8 mouse cellular contexts compared by ENCODE assay signal in the genomic region with DNA sequence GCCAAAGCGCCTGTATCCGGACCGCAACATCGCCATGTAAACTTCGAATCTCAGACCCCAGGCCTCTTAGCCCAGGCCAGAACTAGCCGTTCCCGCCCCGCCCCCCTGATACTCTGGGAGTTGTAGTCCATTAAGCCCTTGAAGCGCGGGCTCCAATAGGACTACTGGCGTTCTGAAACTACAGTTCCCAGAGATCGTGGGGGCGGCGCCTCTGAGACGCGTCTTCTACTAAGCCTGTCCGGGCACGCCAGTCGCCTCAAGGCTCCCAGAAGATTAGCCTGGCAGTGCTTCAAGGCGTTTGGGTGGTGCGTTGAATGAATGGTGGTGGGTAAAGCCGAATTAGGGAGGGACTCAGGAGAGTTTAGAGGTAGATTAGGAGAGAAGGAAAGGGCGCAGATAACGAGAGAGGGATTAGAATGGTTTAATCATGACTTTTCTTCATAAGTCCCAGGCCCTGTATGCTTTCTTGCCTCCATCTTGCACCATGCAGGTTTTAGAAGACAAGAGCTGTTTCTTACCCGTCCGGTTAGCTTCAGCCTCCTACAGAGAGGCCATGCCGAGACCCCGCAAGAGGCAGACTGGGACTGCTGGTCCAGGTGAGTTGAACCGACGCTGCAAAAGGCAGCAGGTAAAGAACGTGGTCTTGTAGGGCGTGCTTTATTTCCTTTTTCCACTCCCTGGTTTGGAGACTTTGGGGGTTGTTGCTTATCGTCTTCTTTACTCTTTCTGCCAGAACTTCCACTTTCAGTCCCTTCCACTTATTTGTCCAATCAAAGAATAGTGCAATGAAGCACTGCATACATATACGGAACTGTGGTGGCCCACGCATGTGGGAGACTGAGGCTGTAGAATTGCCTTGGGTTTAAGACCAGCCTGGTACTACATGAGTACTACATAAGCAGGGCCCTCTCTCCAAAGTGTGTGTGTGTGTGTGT. TPM values are rescaled to one million over a fixed set of nuclear protein-coding genes. Genes with fewer than 3 reads are reported as not detected.
DNase-seq lines count a peak whose midpoint lies in the region; ATAC-seq lines count a peak whose summit lies in the region.

A gene (minus strand): TSS at position 106 of the 935 bp plus-strand sequence.
A gene (plus strand): TSS at position 250 of the 935 bp plus-strand sequence.

- H3K27me3 ChIP-seq in heart, embryonic 14.5 days (ENCODE audit: control insufficient read depth, insufficient read depth, low read length): no peaks in the 10 kb centered on the region
- H3K27me3 ChIP-seq in liver, embryonic 13.5 days: no peaks in the 10 kb centered on the region
- H3K27me3 ChIP-seq in stomach, embryonic 16.5 days (ENCODE audit: control insufficient read depth, insufficient read depth, low read length): no peaks in the 10 kb centered on the region

- DNase-seq in c-Kit-negative CD71-positive TER-119-positive erythroid progenitor cells, embryonic 14.5 days (ENCODE audit: low read depth, low spot score): peak; percentile 91
- DNase-seq in fibroblast of lung, adult 2 months (ENCODE audit: low read depth): peak; percentile 95
- peak; percentile 97 for DNase-seq in kidney, postnatal 14 days
- peak; percentile 91 for DNase-seq in liver, embryonic 13.5 days
- peak; percentile 95 for DNase-seq in neural tube, embryonic 10.5 days (ENCODE audit: extremely low spot score, low spot score)

- peak within 1 kb of the TSS; percentile 38 to 70 for H3K27ac ChIP-seq in heart, embryonic 14.5 days (replicated peaks in 1 of 2; ENCODE audit: control insufficient read depth in 1 of 2, insufficient read depth in 1 of 2, low read depth in 2 of 2, low read length in 2 of 2)
- peak within 1 kb of the TSS; percentile 48 for H3K27ac ChIP-seq in liver, embryonic 13.5 days
- H3K27ac ChIP-seq in stomach, embryonic 16.5 days (ENCODE audit: low read length): peak within 1 kb of the TSS; percentile 74

- peak within 1 kb of the TSS; percentile 96 for H3K4me2 ChIP-seq in heart, embryonic 14.5 days (ENCODE audit: low read length)
- H3K4me2 ChIP-seq in liver, embryonic 13.5 days: peak within 1 kb of the TSS; percentile 84
- H3K4me2 ChIP-seq in stomach, embryonic 16.5 days (ENCODE audit: low read depth, low read length): peak within 1 kb of the TSS; percentile 80

- peaks cover 17% of the 10 kb centered on the region for H3K36me3 ChIP-seq in heart, embryonic 14.5 days (ENCODE audit: control insufficient read depth, insufficient read depth, low read length)
- H3K36me3 ChIP-seq in liver, embryonic 13.5 days: peaks cover 14% of the 10 kb centered on the region
- no peaks in the 10 kb centered on the region for H3K36me3 ChIP-seq in stomach, embryonic 16.5 days (ENCODE audit: control insufficient read depth, insufficient read depth, low read length)

- H3K9me3 ChIP-seq in heart, embryonic 14.5 days (ENCODE audit: control insufficient read depth, low read length): no peaks in the 10 kb centered on the region
- no peaks in the 10 kb centered on the region for H3K9me3 ChIP-seq in liver, embryonic 13.5 days (replicated peaks)
- H3K9me3 ChIP-seq in stomach, embryonic 16.5 days (replicated peaks; ENCODE audit: control insufficient read depth, low read length): no peaks in the 10 kb centered on the region

- WGBS in heart, embryonic 14.5 days: 2% methylated on average over 35 of the region's 35 CpGs
- WGBS in liver, embryonic 13.5 days (ENCODE audit: insufficient replicate concordance): under 1% methylated on average over 35 of the region's 35 CpGs
- WGBS in stomach, embryonic 16.5 days: 1% methylated on average over 35 of the region's 35 CpGs

- peaks cover 2 to 14% of the 10 kb centered on the region in 2 experiments; a peak in 3 of 4 replicates for H3K4me1 ChIP-seq in heart, embryonic 14.5 days (ENCODE audit: control insufficient read depth in 2 of 2, insufficient read depth in 2 of 2, low read length in 2 of 2)
- peaks cover 33% of the 10 kb centered on the region for H3K4me1 ChIP-seq in liver, embryonic 13.5 days (replicated peaks)
- H3K4me1 ChIP-seq in stomach, embryonic 16.5 days (ENCODE audit: control insufficient read depth, insufficient read depth, low read length): peaks cover 14% of the 10 kb centered on the region

- peak within 1 kb of the TSS; percentile 76 to 77 for H3K4me3 ChIP-seq in heart, embryonic 14.5 days (ENCODE audit: control insufficient read depth in 1 of 2, insufficient read depth in 1 of 2, low read depth in 1 of 2, low read length in 2 of 2)
- peak within 1 kb of the TSS; percentile 76 for H3K4me3 ChIP-seq in liver, embryonic 13.5 days (replicated peaks)
- peak within 1 kb of the TSS; percentile 75 for H3K4me3 ChIP-seq in stomach, embryonic 16.5 days (replicated peaks; ENCODE audit: low read length)

- peak; percentile 99 for ATAC-seq in CD4-positive, CD25-positive, alpha-beta regulatory T cell, adult 4 months
- peak; percentile 100 for ATAC-seq in heart, embryonic 14.5 days (ENCODE audit: insufficient number of reproducible peaks, insufficient read depth, low FRiP score, low read depth)
- peak; percentile 99 for ATAC-seq in liver, embryonic 13.5 days (ENCODE audit: low read depth)
- peak; percentile 99 for ATAC-seq in stomach, embryonic 16.5 days (ENCODE audit: insufficient read depth, low FRiP score)

- H3K9ac ChIP-seq in heart, embryonic 14.5 days (ENCODE audit: low read length): peak within 1 kb of the TSS; percentile 91
- peak within 1 kb of the TSS; percentile 82 for H3K9ac ChIP-seq in liver, embryonic 13.5 days
- H3K9ac ChIP-seq in stomach, embryonic 16.5 days (ENCODE audit: low read length): peak within 1 kb of the TSS; percentile 92

RNA-seq across cellular contexts. Expression of the first gene that starts in this region (rescaled TPM):
- 10 to 100 TPM; 30.3 to 40.8 TPM for polyA plus RNA-seq in CD4-positive, CD25-positive, alpha-beta regulatory T cell, adult 4 months (2017; shearing (Covaris generic))
- polyA plus RNA-seq in heart, embryonic 14.5 days (2014; fragmentation: Nextera tagmentation; extraction: Ambion mirVana): 36.4 and 38.2 TPM in 2 replicates
- 10.3 and 14.2 TPM in 2 replicates for polyA plus RNA-seq in liver, embryonic 13.5 days (2015; fragmentation: Nextera tagmentation; extraction: Ambion mirVana)
- polyA plus RNA-seq in stomach, embryonic 16.5 days (2015; fragmentation: Nextera tagmentation; extraction: Ambion mirVana): 51.3 and 56.5 TPM in 2 replicates

RNA-seq across cellular contexts. Expression of the second gene that starts in this region (rescaled TPM):
- 10 to 100 TPM; 72.1 to 72.7 TPM for polyA plus RNA-seq in CD4-positive, CD25-positive, alpha-beta regulatory T cell, adult 4 months (2017; shearing (Covaris generic))
- polyA plus RNA-seq in heart, embryonic 14.5 days (2014; fragmentation: Nextera tagmentation; extraction: Ambion mirVana): 97.9 and 103 TPM in 2 replicates
- polyA plus RNA-seq in liver, embryonic 13.5 days (2015; fragmentation: Nextera tagmentation; extraction: Ambion mirVana): 72.1 and 74.2 TPM in 2 replicates
- polyA plus RNA-seq in stomach, embryonic 16.5 days (2015; fragmentation: Nextera tagmentation; extraction: Ambion mirVana): 124 and 127 TPM in 2 replicates

Comparison
In these comparisons a context has a peak if more than half of its experiments do, and no peak if none do; other contexts are left out.
1. Peak in every context shown above with its lines: DNase-seq, ATAC-seq, H3K4me3 ChIP-seq and H3K27ac ChIP-seq.